Mouse (Mus musculus): ENCODE results near the gene Dag1.

GRCm38 (mm10) chr9:108201160-108201559 is 62.6 kb downstream of the Dag1 start:
- TF ChIP-seq MAFK (IDR thresholded peaks at IDR 0.05; ENCODE audit: insufficient read depth, low read depth, low read length), result no peak
- no peak for TF ChIP-seq CHD2 (IDR thresholded peaks at IDR 0.05; ENCODE audit: low read depth, low read length)
- TF ChIP-seq ZC3H11A (IDR thresholded peaks at IDR 0.05; ENCODE audit: borderline replicate concordance, low read depth, low read length), result no peak

All from ES-E14 (cell line).